Mouse (Mus musculus): Measurements from ENCODE around the gene Fam19a3.
"Not testable (repeated sequence)": the region's sequence is repeated elsewhere in the genome, so short reads cannot be mapped to it uniquely, and the experiment has no call there.

Gene Fam19a3

GRCm38 (mm10) chr3:104781471-104781903 lies at the start of gene Fam19a3:
Fam19a3 (minus strand) TSS chr3:104781840.
- no peak for DNase-seq (ENCODE audit: low spot score in 2 of 2)

- no peak for DNase-seq (ENCODE audit: low spot score in 2 of 2)
These were observed 40.8 kb upstream of the Fam19a3 start for GRCm38 (mm10) chr3:104822413-104822812.

- DNase-seq (ENCODE audit: low spot score in 2 of 2) = no peak
These were observed 38.8 kb upstream of the Fam19a3 start for GRCm38 (mm10) chr3:104820426-104820825.

GRCm38 (mm10) chr3:104818749-104819134 lies 37.1 kb upstream of the Fam19a3 start:
- no peak for DNase-seq (ENCODE audit: low spot score in 2 of 2)

GRCm38 (mm10) chr3:104817991-104818748 lies 36.5 kb upstream of the Fam19a3 start, which contains the start of gene Mov10:
Mov10 (minus strand) TSS chr3:104818563.
- DNase-seq (ENCODE audit: low spot score in 2 of 2) = peak in 1 of 2 experiments; percentile 18

- peak; percentile 25 for DNase-seq (ENCODE audit: low spot score in 2 of 2)
These were observed 35.9 kb upstream of the Fam19a3 start for GRCm38 (mm10) chr3:104817481-104817990.

- no peak for DNase-seq (ENCODE audit: low spot score in 2 of 2)
These were observed 34.5 kb upstream of the Fam19a3 start for GRCm38 (mm10) chr3:104816130-104816529.

- DNase-seq (ENCODE audit: low spot score in 2 of 2) = no peak
These were observed 33.7 kb upstream of the Fam19a3 start for GRCm38 (mm10) chr3:104815346-104815745.

- DNase-seq (ENCODE audit: low spot score in 2 of 2) = no peak
These were observed 33.1 kb upstream of the Fam19a3 start for GRCm38 (mm10) chr3:104814746-104815145.

GRCm38 (mm10) chr3:104813227-104813626 lies 31.6 kb upstream of the Fam19a3 start:
- not testable (repeated sequence) for DNase-seq (ENCODE audit: low spot score in 2 of 2)

- no peak for DNase-seq (ENCODE audit: low spot score in 2 of 2)
These were observed 30.6 kb upstream of the Fam19a3 start for GRCm38 (mm10) chr3:104812254-104812653.

- DNase-seq (ENCODE audit: low spot score in 2 of 2) = no peak
These were observed 30.1 kb upstream of the Fam19a3 start for GRCm38 (mm10) chr3:104811752-104812151.

GRCm38 (mm10) chr3:104805539-104805938 lies 23.9 kb upstream of the Fam19a3 start:
- DNase-seq (ENCODE audit: low spot score in 2 of 2) = no peak

GRCm38 (mm10) chr3:104804312-104804711 lies 22.7 kb upstream of the Fam19a3 start:
- DNase-seq (ENCODE audit: low spot score in 2 of 2) = no peak

GRCm38 (mm10) chr3:104801481-104801880 lies 19.8 kb upstream of the Fam19a3 start:
- no peak for DNase-seq (ENCODE audit: low spot score in 2 of 2)

GRCm38 (mm10) chr3:104800681-104801080 lies 19.0 kb upstream of the Fam19a3 start:
- no peak for DNase-seq (ENCODE audit: low spot score in 2 of 2)

GRCm38 (mm10) chr3:104796430-104797082 lies 14.9 kb upstream of the Fam19a3 start:
- no peak for DNase-seq (ENCODE audit: low spot score in 2 of 2)

- no peak for DNase-seq (ENCODE audit: low spot score in 2 of 2)
These were observed 14.2 kb upstream of the Fam19a3 start for GRCm38 (mm10) chr3:104795661-104796340.

GRCm38 (mm10) chr3:104794953-104795470 lies 13.4 kb upstream of the Fam19a3 start:
- no peak for DNase-seq (ENCODE audit: low spot score in 2 of 2)

GRCm38 (mm10) chr3:104793871-104794828 lies 12.5 kb upstream of the Fam19a3 start:
- DNase-seq (ENCODE audit: low spot score in 2 of 2) = no peak
